Mouse (Mus musculus) liver, embryonic 13.5 days (tissue): ENCODE measurements around the gene Vamp5. TPM values are rescaled to one million over a fixed set of nuclear protein-coding genes. Genes with fewer than 3 reads are reported as not detected.

Experiments
- ATAC-seq: fragments of 200-750 bp; cut with Nextera tagmentation; 2 replicates; pipeline ENCODE4 v1.8.0; 2017; ENCODE audit warnings: low read depth, mild to moderate bottlenecking, moderate number of reproducible peaks, moderate library complexity
- DNase-seq: peaks from one replicate; pipeline ENCODE4 v3.0.0; 2022
- H3K27ac ChIP-seq: fragments of 300-500 bp; sonication (generic); 2 replicates; pipeline ENCODE4 v1.5.1; 2015; ENCODE audit warnings: moderate library complexity, mild to moderate bottlenecking, inconsistent platforms
- H3K27me3 ChIP-seq: fragments of 300-500 bp; sonication (generic); 2 replicates; pipeline ENCODE4 v1.6.1; 2015; ENCODE audit warnings: mild to moderate bottlenecking, inconsistent platforms
- H3K36me3 ChIP-seq: fragments of 300-500 bp; sonication (generic); 2 replicates; pipeline ENCODE4 v1.6.1; 2015; ENCODE audit warnings: mild to moderate bottlenecking, inconsistent platforms
- H3K4me1 ChIP-seq: fragments of 300-500 bp; sonication (generic); replicated peaks from 2 replicates; pipeline ENCODE4 v1.6.1; 2015; ENCODE audit warnings: inconsistent platforms
- H3K4me2 ChIP-seq: fragments of 300-500 bp; sonication (generic); 2 replicates; pipeline ENCODE4 v1.6.1; 2015; ENCODE audit warnings: inconsistent platforms, mild to moderate bottlenecking, moderate library complexity
- H3K4me3 ChIP-seq: fragments of 300-500 bp; sonication (generic); replicated peaks from 2 replicates; pipeline ENCODE4 v1.5.1; 2015; ENCODE audit warnings: mild to moderate bottlenecking, inconsistent platforms
- H3K9ac ChIP-seq: fragments of 300-500 bp; sonication (generic); 2 replicates; pipeline ENCODE4 v1.6.1; 2015; ENCODE audit warnings: mild to moderate bottlenecking, inconsistent platforms
- H3K9me3 ChIP-seq: fragments of 300-500 bp; sonication (generic); replicated peaks from 2 replicates; pipeline ENCODE4 v1.6.1; 2016; ENCODE audit warnings: inconsistent platforms
- WGBS: fragments of 180-500 bp; shearing (Covaris S2); methylation state at CpG from one replicate; pipeline ENCODE4 v1.1.7; 2015; ENCODE audit not compliant: insufficient replicate concordance; 5-methylcytosine and 5-hydroxymethylcytosine counted together
- polyA plus RNA-seq: library from polyadenylated mRNA; unstranded; fragments of >200 nt; fragmentation: Nextera tagmentation; extraction: Ambion mirVana; gene quantifications from 2 replicates; pipeline ENCODE4 v1.2.1, GENCODE M21; 2015

The Vamp5 gene
- polyA plus RNA-seq, 1 experiment from 2014 or later = 99.7 TPM

DNA sequence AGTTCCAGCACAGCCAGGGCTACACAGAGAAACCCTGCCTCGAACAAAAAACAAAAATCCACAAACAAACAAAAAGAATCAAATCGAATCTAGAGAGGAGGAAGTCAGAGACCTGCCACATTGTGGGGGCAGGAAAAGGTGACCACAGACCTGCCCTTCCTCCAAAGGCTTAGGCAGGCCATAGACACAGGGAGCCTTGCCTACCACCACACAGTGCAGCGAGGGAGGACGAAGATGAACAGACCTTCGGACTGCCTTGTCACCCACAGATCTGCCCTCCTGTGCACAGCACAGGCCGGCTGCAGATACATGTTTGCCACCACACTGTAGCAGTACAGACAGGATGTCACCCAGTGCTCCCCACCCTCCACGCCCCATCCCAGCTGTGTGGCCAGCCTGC, 30.2 kb upstream of the Vamp5 start:
- 31% methylated on average over 7 of the region's 7 CpGs for WGBS
- H3K9ac ChIP-seq = no peak overlapping the region
- no peak overlapping the region for H3K4me2 ChIP-seq
- no peaks in the 10 kb centered on the region for H3K36me3 ChIP-seq
- H3K27ac ChIP-seq = no peak overlapping the region
- H3K4me1 ChIP-seq = peaks cover 23% of the 10 kb centered on the region
- no peaks in the 10 kb centered on the region for H3K9me3 ChIP-seq
- ATAC-seq = no peak
- H3K4me3 ChIP-seq = no peak overlapping the region
- no peak for DNase-seq
- H3K27me3 ChIP-seq = no peaks in the 10 kb centered on the region

- H3K4me3 ChIP-seq = no peak overlapping the region
- no peaks in the 10 kb centered on the region for H3K9me3 ChIP-seq
- 19% methylated on average over 1 of the region's 1 CpGs for WGBS
- H3K27me3 ChIP-seq = no peaks in the 10 kb centered on the region
- DNase-seq (no peak), ATAC-seq (no peak)
- peaks cover 18% of the 10 kb centered on the region for H3K4me1 ChIP-seq
- H3K27ac ChIP-seq = no peak overlapping the region
- H3K9ac ChIP-seq = no peak overlapping the region
- H3K4me2 ChIP-seq = no peak overlapping the region
- H3K36me3 ChIP-seq = no peaks in the 10 kb centered on the region
These were observed 29.7 kb upstream of the Vamp5 start for GRCm38 (mm10) chr6:72410003-72410402.

DNA sequence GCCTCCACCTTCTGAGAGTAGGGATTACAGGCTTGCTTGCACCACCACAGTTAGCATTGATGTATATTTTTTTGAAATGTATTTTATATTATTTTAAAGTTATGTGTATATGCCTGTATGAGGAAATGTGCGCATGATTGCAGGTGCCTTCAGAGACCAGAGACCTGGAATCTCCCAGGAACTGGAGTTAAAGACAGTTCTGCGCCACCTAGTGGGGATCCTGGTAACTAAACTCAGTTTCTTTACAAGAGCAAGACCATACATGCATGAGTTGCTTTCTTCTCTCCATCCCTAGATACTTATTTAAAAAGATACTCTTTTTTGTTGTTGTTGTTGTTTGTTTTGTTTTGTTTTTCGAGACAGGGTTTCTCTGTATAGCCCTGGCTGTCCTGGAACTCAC, 29.3 kb upstream of the Vamp5 start:
- no peaks in the 10 kb centered on the region for H3K27me3 ChIP-seq
- no peaks in the 10 kb centered on the region for H3K36me3 ChIP-seq
- H3K9ac ChIP-seq = no peak overlapping the region
- peak; percentile 58 for DNase-seq
- H3K9me3 ChIP-seq = no peaks in the 10 kb centered on the region
- no peak for ATAC-seq
- no peak overlapping the region for H3K4me3 ChIP-seq
- peaks cover 17% of the 10 kb centered on the region for H3K4me1 ChIP-seq
- WGBS = 14% methylated on average over 3 of the region's 3 CpGs
- H3K4me2 ChIP-seq = no peak overlapping the region
- no peak overlapping the region for H3K27ac ChIP-seq

- DNase-seq (peak; percentile 86), ATAC-seq (peak; percentile 81)
- H3K4me3 ChIP-seq = no peak overlapping the region
- peaks cover 9% of the 10 kb centered on the region for H3K4me1 ChIP-seq
- 0 out of 2 replicates have a peak overlapping the region, but pooled peaks have one; percentile 29 for H3K27ac ChIP-seq
- no peaks in the 10 kb centered on the region for H3K9me3 ChIP-seq
- H3K36me3 ChIP-seq = no peaks in the 10 kb centered on the region
- WGBS = 1% methylated on average over 5 of the region's 5 CpGs
- H3K27me3 ChIP-seq = no peaks in the 10 kb centered on the region
- no peak overlapping the region for H3K4me2 ChIP-seq
- H3K9ac ChIP-seq = no peak overlapping the region; the same call in 1 of the 2 replicates
These were observed 26.9 kb upstream of the Vamp5 start for GRCm38 (mm10) chr6:72407119-72407518.

DNA sequence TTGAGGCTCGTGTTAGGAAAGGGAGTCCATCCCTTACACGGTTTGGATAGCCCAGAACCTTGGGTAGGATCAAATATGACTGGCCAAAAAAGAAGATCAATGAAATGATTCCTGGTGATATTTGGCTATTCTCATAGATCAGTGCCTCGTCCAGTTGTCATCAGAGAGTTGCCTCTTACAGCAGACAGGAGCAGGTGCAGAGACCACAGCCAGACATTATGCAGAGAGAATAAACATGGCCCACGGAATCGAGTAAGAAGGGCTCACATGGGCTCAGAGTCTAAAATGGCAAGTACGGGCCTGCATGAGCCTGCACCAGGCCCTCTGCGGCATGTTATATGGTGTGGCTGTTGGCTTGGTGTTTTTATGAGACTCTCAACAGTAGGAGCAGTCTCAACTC, 25.1 kb upstream of the Vamp5 start:
- Histone ChIP-seq H3K4me3 (no peak overlapping the region), H3K27ac (no peak overlapping the region), H3K36me3 (no peaks in the 10 kb centered on the region), H3K4me2 (no peak overlapping the region), H3K4me1 (peaks cover 9% of the 10 kb centered on the region), H3K9me3 (no peaks in the 10 kb centered on the region), H3K27me3 (no peaks in the 10 kb centered on the region), H3K9ac (no peak overlapping the region)
- ATAC-seq = no peak
- DNase-seq = no peak
- WGBS = 72% methylated on average over 7 of the region's 7 CpGs

- no peaks in the 10 kb centered on the region for H3K9me3 ChIP-seq
- H3K36me3 ChIP-seq = no peaks in the 10 kb centered on the region
- ATAC-seq = no peak
- H3K4me3 ChIP-seq = no peak overlapping the region
- H3K27me3 ChIP-seq = no peaks in the 10 kb centered on the region
- H3K4me1 ChIP-seq = peaks cover 27% of the 10 kb centered on the region
- H3K4me2 ChIP-seq = no peak overlapping the region
- 14% methylated on average over 7 of the region's 7 CpGs for WGBS
- H3K27ac ChIP-seq = no peak overlapping the region
- DNase-seq = peak; percentile 62
- H3K9ac ChIP-seq = no peak overlapping the region
These were observed 21.6 kb upstream of the Vamp5 start for GRCm38 (mm10) chr6:72401875-72402274.

- no peaks in the 10 kb centered on the region for H3K27me3 ChIP-seq
- H3K9me3 ChIP-seq = no peaks in the 10 kb centered on the region
- no peaks in the 10 kb centered on the region for H3K36me3 ChIP-seq
- no peak for DNase-seq
- H3K4me3 ChIP-seq = no peak overlapping the region
- peak overlapping the region; percentile 50; the same call in 1 of the 2 replicates for H3K27ac ChIP-seq
- H3K4me1 ChIP-seq = peaks cover 34% of the 10 kb centered on the region
- H3K4me2 ChIP-seq = no peak overlapping the region
- ATAC-seq = no peak
- 65% methylated on average over 2 of the region's 2 CpGs for WGBS
- no peak overlapping the region for H3K9ac ChIP-seq
These were observed 19.7 kb upstream of the Vamp5 start for GRCm38 (mm10) chr6:72399967-72400366.

DNA sequence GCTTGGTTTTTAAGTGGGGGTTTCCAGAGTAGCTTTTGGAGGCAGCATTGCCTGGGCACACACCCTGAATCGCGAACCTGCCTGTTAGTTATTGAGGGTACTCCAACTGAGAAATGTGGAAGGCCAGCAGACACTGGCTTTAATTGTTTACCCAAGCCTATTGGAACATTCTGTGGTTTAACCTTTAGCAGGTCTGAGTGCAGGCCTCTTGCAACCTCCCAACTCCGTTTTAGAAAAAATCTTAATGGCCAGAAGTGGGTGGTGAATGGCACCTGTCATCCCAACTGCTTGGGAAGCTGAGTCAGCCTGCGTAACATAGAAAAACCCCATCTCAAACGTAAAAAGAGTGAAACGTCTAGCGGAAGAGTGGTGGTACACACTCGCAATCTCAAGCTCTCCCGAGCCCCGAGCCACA, 16.6 kb upstream of the Vamp5 start:
- H3K4me2 ChIP-seq = no peak overlapping the region
- 70% methylated on average over 10 of the region's 10 CpGs for WGBS
- no peaks in the 10 kb centered on the region for H3K9me3 ChIP-seq
- H3K27me3 ChIP-seq = no peaks in the 10 kb centered on the region
- DNase-seq (no peak), ATAC-seq (no peak)
- no peak overlapping the region for H3K4me3 ChIP-seq
- H3K9ac ChIP-seq = no peak overlapping the region
- H3K36me3 ChIP-seq = peaks cover 20% of the 10 kb centered on the region
- H3K4me1 ChIP-seq = peaks cover 62% of the 10 kb centered on the region
- no peak overlapping the region for H3K27ac ChIP-seq

- Histone ChIP-seq H3K4me2 (peak overlapping the region; percentile 93), H3K4me3 (peak overlapping the region; percentile 84), H3K27ac (peak overlapping the region; percentile 100), H3K9me3 (no peaks in the 10 kb centered on the region), H3K9ac (peak overlapping the region; percentile 98; the same call in 1 of the 2 replicates), H3K27me3 (no peaks in the 10 kb centered on the region), H3K4me1 (peaks cover 71% of the 10 kb centered on the region), H3K36me3 (peaks cover 37% of the 10 kb centered on the region)
- WGBS = 85% methylated on average over 5 of the region's 5 CpGs
- DNase-seq = no peak
- no peak for ATAC-seq
These were observed 12.1 kb upstream of the Vamp5 start for GRCm38 (mm10) chr6:72392341-72392740.

DNA sequence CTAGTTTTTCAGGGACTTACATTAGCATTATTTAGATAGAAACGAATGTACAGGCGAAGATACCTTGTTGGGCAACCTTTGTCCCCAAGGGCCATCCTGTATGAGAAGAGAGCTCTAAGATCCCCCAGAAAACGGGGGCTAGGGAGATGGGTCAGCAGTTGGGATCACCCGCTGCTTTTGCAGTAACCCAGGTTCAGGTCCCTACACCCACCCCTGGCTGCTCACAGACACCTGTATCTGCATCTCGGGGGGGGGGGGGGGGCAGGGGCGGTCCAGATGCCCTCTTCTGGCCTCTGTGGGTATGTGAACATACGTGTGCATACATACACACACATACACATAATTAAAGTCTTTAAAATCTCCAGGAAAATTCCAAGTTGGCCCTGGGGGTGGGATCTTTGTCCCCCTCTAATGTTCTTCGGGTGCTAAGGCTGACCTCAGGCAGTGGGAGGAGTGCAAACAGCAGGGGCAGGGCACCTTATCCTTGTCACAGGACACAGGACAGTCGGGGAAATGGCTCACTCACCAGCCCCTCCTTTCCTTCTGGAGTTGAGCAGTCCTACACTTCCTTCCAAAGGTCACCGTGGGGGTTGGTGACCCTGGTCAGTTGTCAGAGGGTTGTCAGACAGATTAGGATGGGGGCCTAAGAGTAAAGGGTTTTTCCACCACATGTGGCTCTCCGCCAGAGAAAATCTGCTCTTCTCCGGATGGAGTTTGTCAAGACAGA, 10.7 kb upstream of the Vamp5 start:
- DNase-seq = peak; percentile 67
- ATAC-seq = peak; percentile 71
- no peaks in the 10 kb centered on the region for H3K9me3 ChIP-seq
- peak overlapping the region; percentile 84 for H3K4me3 ChIP-seq
- peaks cover 75% of the 10 kb centered on the region for H3K4me1 ChIP-seq
- peak overlapping the region; percentile 100 for H3K27ac ChIP-seq
- H3K9ac ChIP-seq = peak overlapping the region; percentile 98
- peak overlapping the region; percentile 93 for H3K4me2 ChIP-seq
- peaks cover 47% of the 10 kb centered on the region for H3K36me3 ChIP-seq
- no peaks in the 10 kb centered on the region for H3K27me3 ChIP-seq
- WGBS = 3% methylated on average over 12 of the region's 12 CpGs

GRCm38 (mm10) chr6:72389941-72390771, 9.9 kb upstream of the Vamp5 start, which contains the start of gene Vamp8:
Vamp8 (minus strand) TSS chr6:72390703.
- Histone ChIP-seq H3K4me2 (peak within 1 kb of the TSS; percentile 93), H3K9ac (peak within 1 kb of the TSS; percentile 98), H3K27ac (peak within 1 kb of the TSS; percentile 100), H3K4me1 (peaks cover 76% of the 10 kb centered on the region), H3K36me3 (peaks cover 55% of the 10 kb centered on the region), H3K27me3 (no peaks in the 10 kb centered on the region), H3K9me3 (no peaks in the 10 kb centered on the region), H3K4me3 (peak within 1 kb of the TSS; percentile 84)
- peak; percentile 66 for DNase-seq
- ATAC-seq = peak; percentile 43
- WGBS = under 1% methylated on average over 33 of the region's 33 CpGs
